Mouse (Mus musculus) right cerebral cortex, postnatal 10 days (tissue): Measurements from ENCODE around the gene Myo1h.

Experiments used
- DNase-seq, 2 experiments: peaks; one replicate each; pipeline ENCODE4 v3.0.0; 2021; ENCODE audit warnings: low spot score in 2 of 2

The Myo1h gene

GRCm38 (mm10) chr5:114288874-114289273 lies at the start of gene Myo1h:
TSS of gene Myo1h (plus strand) at chr5:114289166.
- no peak for DNase-seq

- DNase-seq, result no peak
Observed at GRCm38 (mm10) chr5:114239737-114240136, 49.2 kb upstream of the Myo1h start.

GRCm38 (mm10) chr5:114246465-114246864 lies 42.5 kb upstream of the Myo1h start:
- no peak for DNase-seq

- peak; percentile 70 to 85 for DNase-seq
Observed at GRCm38 (mm10) chr5:114248174-114248589, 40.8 kb upstream of the Myo1h start.

GRCm38 (mm10) chr5:114259495-114259894 lies 29.5 kb upstream of the Myo1h start:
- DNase-seq, result no peak

DNA sequence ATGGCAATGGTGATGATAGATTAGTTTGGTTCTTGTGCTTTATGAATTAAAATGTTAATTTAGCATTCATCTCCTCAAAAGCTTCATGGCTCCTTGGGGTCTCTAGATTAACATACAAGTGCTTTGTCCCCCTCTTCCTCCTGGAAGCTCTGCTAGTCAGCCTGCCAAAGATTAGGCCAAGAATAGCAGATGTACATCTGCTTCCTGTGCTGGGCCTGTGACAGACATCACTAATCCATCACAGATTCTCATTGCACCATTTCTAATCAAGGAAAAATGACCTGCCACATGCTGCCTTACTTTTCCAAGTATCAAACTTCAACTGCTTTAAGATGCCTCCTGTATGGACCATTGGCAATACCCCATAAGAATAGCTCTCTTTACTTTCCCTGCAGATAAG lies 27.5 kb upstream of the Myo1h start:
- DNase-seq, result no peak

DNA sequence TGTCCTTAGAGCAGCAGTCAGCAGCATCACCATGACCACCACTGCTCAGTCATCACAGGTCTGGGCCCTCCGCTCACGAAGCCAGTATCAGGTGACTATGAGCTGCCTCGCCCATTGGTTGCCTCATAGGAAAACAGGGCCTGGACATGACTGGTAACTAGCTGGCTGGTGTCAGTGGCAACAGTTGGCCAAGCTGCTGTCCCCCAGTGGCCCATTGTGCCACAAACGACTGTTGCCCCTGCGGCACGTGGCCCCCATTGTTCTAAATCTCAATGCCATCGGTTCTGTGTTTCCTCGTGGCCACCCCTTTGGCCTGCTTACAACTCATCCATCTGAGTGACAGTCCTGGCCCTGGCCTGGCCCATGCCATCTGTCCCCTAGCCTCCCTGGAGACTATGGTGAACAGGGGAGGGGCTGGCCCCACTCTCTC lies 24.9 kb upstream of the Myo1h start:
- DNase-seq, result no peak

DNA sequence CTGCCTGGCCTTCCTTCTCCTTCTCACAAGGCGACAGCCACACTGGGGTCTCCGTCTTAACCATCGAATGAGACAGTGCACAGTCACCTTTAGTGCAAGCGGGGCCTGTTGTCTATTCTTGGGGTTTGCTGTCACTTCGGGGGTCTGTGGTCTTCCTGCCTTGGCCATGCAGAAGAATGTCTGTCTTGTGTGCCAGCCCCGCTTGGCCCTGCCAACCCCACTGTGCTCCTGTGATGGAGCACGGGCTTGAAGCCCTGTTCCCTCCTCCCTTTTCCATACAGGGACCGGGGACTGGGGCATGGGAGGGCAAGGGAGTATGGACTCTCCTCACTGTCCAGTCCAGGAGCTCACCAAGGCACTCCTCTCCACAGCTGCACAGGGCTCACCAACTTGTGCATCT lies 24.2 kb upstream of the Myo1h start:
- DNase-seq, result no peak

DNA sequence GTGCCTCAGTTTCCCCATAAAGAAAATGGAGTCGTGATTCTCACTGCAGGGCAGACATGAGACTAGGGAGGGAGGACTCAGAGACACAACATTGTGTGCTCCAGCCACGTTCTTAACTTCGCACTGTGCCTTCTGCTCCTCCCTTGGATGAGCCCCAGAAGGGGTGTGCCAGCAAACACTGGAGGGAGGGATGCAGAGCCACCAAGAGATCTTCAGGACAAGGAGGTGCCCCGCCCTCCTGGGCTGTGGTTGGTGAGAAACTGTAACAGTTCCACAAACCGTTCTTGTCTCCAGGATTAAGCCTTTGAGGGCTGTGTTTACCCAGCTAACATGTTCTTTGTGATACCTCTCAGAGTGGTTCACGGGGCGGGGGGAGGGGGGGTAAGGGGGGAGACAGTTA lies 20.3 kb upstream of the Myo1h start:
- no peak for DNase-seq

DNA sequence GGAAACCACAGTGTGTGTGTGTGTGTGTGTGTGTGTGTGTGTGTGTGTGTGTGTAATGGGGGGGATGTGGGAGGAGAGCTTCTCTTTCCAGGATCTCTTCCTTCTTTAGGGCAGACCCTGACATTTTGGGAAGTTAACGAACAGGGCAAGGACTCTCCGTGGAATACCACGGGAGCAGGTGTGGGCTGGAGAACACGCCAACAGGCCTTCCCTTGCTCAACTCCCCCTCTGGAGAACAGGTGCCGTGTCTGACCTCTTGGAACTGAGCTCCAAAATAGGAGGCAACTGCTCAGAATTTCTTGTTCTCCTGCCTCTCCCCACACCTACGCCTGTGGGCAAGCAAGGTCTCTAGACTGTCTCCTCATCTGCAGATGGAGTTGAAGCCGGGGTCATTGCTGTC lies 19.5 kb upstream of the Myo1h start:
- DNase-seq, result no peak

GRCm38 (mm10) chr5:114269984-114270383 lies 19.0 kb upstream of the Myo1h start:
- DNase-seq, result no peak

DNA sequence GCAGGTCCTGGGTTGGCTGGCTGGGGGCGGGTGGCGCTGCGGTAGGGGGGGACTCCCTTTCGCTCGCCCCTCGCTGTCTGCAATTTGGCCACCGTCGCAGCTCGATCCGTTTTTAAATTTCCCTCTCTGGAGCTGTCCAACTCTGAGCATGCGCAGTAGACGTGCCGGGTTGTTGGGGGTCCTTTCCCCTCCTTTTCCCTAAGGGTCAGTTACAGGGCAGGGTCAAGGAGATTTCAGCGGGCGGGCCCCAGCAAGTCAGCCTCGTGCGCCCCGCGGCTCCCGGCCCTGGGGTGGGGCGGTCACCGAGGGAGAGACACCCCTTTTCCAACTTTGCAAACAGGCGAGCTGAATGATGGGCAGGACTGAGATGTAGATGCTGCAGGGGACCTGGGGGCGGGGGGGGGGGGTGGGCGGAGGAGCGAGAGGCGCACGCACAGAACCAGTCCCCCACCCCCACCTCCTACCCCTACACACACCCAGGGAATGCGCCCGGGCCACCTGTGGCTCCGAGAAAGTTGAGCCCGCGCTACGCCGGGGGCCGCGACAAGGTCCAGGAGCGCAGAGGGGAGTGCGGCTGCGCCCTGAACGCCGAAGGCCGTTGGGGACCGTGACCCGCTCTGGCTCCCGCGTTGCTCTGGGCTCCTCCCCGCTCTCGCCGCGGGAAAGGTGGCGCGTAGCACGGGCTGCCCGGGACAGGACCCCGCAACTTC lies 15.1 kb upstream of the Myo1h start, which contains the start of gene Foxn4:
Gene Foxn4 (minus strand): TSS at position 115 of the 710 bp plus-strand sequence.
- DNase-seq, result no peak

GRCm38 (mm10) chr5:114275339-114275738 lies 13.6 kb upstream of the Myo1h start:
- DNase-seq, result no peak

- no peak for DNase-seq
Observed at GRCm38 (mm10) chr5:114275991-114276390, 13.0 kb upstream of the Myo1h start.

- DNase-seq, result no peak
Observed at GRCm38 (mm10) chr5:114279382-114280143, 9.4 kb upstream of the Myo1h start.

DNA sequence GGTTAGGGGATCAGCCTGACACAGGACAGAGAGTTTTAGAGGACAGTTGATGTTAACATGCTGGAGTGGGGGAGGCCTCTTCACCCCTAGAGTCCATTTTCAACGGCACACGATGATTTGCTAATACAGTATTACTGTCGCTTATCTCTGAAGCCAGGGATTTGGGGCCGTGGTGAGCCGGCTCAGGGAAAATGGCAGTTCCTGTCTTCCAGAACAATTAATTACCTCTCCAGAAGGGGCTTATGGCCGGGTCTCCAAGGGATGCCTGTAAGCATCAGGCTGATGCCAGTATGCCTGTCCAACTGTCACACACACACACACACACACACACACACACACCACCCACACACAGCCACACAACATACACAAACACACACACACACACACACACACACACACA lies 6.6 kb upstream of the Myo1h start:
- DNase-seq, result no peak

DNA sequence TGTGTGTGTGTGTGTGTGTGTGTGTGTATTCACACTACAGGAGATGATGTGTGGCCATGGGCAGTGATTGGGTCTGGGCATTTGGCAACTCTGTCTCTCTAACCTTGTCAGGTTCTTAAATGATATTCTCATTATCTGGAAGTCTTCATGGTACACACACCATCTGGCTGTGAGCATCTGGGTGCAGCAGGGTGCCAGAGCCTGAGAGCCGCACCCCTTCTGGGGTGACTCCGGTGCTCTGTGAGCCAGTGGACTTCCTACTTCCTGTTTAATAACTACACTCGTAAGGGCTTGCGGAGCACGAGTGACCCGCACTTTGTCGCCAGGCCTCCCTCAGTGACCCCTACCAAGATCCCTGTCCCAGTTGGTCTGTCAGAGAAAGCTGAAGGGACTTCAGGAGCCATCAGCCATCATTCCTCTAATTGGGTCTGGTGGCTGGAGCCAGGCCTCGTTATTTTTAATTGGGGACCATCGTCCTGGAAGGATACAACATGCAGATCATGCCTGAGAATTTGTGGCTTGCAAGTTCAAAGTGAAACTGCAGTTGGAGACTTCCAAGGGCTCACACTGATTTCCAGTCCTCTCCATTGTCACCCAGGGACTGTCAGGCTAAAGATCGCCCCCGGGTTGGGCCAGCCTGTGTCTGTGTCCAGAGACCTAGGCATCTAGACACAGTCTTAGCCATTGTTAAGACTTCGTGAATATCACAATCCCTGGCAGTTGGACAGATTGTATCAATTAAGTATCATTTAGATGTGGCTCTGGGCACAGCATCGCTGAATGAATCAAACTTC lies 4.2 kb upstream of the Myo1h start:
- DNase-seq, result peak; percentile 36 to 60

DNA sequence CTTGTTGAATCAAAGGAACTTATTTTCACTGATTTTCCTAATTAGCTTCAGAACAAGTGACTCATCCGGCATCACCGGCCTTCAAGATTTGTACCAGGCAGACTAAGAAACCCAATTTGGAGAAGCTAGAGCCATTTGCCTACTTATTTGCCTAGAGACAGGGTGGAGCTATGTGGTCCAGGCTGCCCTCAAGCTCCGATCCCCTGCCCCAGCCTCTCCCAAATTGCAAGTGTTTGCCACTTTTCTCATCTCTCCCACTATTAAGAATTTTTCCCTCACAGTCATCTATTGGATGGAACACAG lies 3.6 kb upstream of the Myo1h start:
- DNase-seq, result peak in 1 of 2 experiments; percentile 35

DNA sequence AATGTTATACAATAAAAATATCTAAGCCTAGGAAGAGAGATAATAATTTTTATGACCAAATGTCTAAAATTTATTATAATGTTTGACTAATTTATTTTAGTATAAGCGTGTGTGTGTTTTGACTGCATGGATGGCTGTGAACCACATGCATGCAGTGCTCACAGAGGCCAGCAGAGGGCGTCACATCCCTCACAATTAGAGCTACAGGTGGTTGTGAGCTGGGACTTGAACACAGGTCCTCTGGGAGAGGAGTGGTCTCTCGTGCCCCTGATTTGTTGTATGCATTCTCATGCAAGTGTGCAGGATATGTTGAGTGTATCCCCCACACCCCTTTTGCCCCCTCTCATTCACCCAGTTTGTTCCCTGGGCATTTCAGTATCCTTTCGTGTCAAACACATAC lies 2.9 kb upstream of the Myo1h start:
- no peak for DNase-seq

GRCm38 (mm10) chr5:114286872-114287571 lies 1.9 kb upstream of the Myo1h start:
- no peak for DNase-seq

GRCm38 (mm10) chr5:114288396-114288795 lies 570 bp upstream of the Myo1h start:
- DNase-seq, result no peak

- DNase-seq, result peak; percentile 40 to 55
Observed at GRCm38 (mm10) chr5:114290004-114290403, 1.0 kb downstream of the Myo1h start.
